Mouse (Mus musculus) left cerebral cortex, postnatal 10 days (tissue): ENCODE measurements around the gene Depdc7. TPM values are rescaled to one million over a fixed set of nuclear protein-coding genes. Genes with fewer than 3 reads are reported as not detected.

Source experiments
- DNase-seq, 2 experiments: peaks; one replicate each; pipeline ENCODE4 v3.0.0; 2021 to 2022; ENCODE audit warnings: low spot score in 2 of 2, mixed read lengths in 1 of 2; ENCODE audit errors: extremely low spot score in 1 of 2
- intact Hi-C: fragments of 180-260 bp; cut with DNase I; formaldehyde crosslinking; loops from one replicate; pipeline ENCODE4 v1.15.1; 2025
- total RNA-seq, 2 experiments: library from RNA; stranded (reverse); gene quantifications; 2 replicates each; pipeline ENCODE4 v1.2.3; 2021

The Depdc7 gene
- 1 to 10 TPM; 1.0 to 1.2 TPM for total RNA-seq

DNA sequence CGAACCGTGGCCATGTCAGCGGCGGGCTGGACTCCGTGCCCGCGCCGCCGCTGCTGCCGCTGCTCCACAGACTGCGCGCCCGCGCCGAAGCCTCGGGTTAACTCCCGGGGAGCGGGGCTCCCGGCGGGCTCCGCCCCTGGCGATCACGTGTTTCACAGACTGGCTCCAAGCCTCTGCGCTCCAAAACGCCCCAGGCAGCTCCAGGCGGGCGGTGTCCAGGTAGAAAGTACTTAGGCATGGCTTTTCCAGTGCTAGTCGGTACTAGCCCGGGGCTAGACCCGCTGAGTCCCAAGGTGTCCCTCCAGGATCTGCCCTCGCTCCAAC is at the start of gene Depdc7:
TSS of gene Depdc7 (minus strand) at position 138 of the 324 bp plus-strand sequence.
- peak; percentile 69 to 92 for DNase-seq
- intact Hi-C loops: no loop called here

DNA sequence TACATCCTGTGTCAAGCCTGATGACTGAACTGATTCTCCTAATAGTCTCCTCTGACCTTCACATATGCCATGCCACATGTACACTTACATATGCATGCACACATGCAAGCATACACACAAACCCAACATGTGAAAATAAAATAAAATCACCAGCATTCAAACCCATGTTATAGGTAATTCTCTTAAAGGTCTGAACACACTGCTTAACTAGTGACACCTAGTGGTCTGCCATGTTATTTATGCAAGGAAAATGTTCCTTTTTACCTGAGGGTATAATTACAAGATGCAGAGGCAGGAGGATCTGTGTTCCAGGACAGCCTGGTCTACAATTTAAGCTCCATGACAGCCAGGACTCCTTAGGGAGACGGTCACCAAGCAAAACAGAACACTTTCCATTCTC is 32.1 kb upstream of the Depdc7 start:
- DNase-seq: peak in 1 of 2 experiments; percentile 16
- intact Hi-C loops: loop anchor here (1.0 kb wide), 1 partner anchor 89 kb away; no protein-coding TSS in a partner anchor

DNA sequence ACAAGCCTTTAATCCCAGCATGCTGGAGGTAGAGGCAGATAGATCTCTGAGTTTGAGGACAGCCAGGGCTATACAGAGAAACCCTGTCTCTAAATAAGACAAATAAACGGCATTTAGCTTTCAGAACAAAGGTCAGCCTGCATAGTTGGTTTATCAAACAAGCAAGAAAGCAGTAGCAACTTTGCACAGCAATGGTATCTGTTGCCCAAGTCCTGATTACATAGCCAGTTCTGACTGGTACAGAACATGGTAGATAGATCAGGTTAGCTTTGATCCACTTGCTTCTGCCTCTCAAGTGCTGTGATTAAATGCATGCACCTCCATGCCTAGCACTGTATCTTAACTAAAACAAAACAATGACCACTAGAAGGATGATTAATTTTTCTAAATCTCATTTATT is 26.0 kb upstream of the Depdc7 start:
- intact Hi-C loops: no loop called here
- no peak for DNase-seq

- no peak for DNase-seq
- intact Hi-C loops: no loop called here
Observed at GRCm38 (mm10) chr2:104764018-104764417, 21.3 kb upstream of the Depdc7 start.

DNA sequence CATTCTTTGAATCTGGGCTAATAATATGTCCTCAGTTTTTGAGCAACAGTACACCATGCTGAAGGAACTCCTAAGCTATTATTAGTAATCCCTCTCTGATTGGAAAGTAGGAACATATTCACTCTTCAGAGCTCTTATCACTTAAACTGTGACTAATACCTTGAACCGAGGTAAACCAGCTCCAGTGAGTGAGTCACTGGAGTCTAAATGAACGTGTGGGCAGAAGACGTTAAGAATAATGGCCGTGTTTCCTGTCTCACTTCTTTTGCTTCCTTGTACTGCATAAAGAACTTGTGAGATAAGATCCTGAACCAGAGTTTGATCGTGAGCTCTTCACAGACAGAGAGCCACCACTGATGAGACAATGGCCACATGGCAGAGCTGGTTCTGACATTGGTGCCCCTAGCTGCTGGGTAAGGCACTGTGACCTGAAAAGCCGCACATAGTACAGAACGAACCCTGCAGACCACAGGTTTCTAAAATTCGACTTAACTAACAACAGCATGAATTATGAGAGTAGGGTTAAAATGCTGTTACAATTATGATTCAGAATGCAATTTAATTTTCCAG is 20.5 kb upstream of the Depdc7 start:
- DNase-seq: no peak
- intact Hi-C loops: no loop called here

DNA sequence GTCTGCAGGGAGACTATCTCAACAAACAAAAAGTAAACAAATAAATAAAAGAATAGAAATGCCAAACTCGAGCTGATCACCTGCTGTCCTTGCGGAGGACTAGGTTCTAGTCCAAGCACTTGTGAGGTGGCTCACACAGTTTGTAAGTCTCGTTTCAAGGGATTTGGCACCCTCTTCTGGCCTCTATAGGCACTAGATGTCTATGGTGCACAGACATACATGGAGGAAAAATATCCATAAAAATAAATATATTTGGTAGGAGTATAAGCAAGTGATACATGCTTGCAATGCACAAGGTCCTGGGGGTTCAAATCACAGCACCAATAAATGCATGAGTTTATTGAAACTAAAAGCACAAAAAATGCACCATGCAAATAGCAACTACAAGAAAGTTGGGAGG is 7.9 kb upstream of the Depdc7 start:
- no peak for DNase-seq
- intact Hi-C loops: loop anchor here (5.0 kb wide), 1 partner anchor 63 kb away; no protein-coding TSS in a partner anchor

DNA sequence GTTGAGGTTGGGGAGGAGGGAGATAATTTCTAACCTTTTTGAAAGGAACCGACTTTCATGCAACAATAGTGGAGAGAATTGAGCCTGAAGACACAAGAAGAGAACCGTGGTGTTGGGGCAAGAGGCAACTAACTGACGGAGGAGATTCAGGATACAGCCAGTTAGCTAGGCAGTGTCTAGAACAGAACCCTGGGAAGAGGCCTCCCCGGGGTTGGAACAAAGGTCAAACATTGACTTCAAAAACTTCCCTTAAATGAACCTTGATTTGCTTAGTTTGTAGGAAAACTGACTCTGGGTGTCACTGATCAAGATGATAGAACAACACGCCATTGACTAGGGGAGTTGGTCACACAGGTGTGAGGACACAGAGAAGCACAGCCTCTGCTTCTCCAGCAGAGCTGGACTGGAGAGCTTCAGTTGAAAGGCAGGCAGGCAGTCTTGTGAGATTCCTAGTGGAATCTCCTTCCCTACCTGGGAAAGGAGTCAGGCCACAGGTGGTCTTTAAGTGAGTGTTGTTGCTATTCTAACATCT is 6.0 kb upstream of the Depdc7 start:
- intact Hi-C loops: no loop called here
- DNase-seq: no peak

GRCm38 (mm10) chr2:104746251-104746650 is 3.6 kb upstream of the Depdc7 start:
- DNase-seq: no peak
- intact Hi-C loops: no loop called here

DNA sequence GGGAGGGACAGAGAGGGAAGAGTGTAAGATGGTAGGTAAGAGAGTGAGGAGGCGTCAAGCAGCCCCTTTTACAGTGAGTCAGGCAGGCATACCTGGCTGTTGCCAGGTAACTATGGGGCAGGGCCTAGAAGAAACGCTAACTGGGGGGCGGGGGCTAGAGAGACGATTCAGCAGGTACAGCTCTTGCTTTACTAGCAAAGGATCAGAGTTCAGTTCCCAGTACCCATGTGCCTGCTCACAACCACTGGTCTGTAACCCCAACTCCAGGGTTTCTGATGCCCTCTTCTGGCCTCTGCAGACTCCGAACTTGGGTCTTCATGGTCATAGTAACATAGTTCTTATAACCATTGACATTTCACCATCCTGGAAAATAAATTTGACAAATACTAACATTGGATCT is 1.3 kb upstream of the Depdc7 start:
- DNase-seq: no peak
- intact Hi-C loops: no loop called here

DNA sequence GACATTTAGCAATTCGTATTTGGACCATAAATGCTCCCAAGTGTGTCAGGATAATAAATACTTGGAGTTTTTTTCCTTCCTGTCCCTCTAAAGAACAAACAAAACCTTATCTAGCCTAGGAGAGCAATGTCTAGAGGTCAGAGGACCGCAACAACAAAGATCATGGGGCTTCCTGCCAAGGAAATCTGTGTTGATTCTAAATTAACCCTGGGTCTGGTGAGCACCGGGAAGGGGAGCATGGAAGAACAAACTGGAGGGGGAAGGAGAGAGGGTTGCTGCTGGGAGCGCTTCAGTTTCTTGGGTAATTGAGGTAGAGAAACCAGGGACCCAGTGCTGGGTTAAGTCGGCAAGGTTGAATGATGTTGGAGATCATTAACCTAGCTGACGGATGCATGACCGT is 482 bp upstream of the Depdc7 start:
- no peak for DNase-seq
- intact Hi-C loops: no loop called here

DNA sequence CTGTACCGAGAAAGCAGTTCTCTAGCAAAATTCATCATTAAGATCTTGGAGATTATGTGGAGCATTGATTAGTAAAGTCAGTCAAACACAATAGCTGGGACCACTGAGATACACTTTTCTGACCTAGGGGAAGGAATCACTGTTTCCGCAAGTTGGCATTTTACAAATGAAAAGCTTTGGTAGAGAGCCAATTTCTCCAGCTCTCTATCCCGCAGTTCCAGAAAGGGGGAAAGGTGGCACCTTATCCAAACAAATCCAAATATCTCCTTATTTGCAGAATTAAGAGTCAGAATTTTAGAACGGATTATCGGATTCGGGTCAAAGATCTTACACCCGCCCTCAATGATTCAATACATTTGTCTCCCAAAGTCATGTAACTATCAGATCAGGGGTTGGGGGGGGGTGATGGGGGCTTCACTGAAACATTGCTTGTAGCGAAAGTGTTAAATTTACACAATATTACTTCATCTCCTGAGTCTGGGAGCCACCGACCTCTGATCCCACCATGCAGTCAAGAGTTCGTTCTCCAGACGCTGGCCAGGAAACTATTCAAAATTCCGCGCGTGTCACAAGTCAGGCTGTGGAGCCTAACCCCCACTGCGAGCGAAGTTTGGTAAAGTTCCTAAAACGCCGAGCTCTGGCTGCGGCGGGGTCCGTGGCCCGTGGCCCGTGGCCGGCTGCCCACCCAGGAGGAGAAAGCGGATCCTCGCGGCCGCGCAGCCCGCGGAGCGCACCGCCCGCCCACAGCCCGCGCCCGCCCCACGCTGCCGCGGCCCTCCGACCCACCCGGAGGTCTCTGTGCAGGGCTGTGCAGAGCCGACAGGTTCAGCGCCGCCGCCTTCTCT is 560 bp downstream of the Depdc7 start:
- intact Hi-C loops: no loop called here
- no peak for DNase-seq

GRCm38 (mm10) chr2:104741015-104741758 is 1.5 kb downstream of the Depdc7 start:
- DNase-seq: no peak
- intact Hi-C loops: no loop called here

- intact Hi-C loops: no loop called here
- DNase-seq: no peak
Observed at GRCm38 (mm10) chr2:104740248-104740949, 2.3 kb downstream of the Depdc7 start.

DNA sequence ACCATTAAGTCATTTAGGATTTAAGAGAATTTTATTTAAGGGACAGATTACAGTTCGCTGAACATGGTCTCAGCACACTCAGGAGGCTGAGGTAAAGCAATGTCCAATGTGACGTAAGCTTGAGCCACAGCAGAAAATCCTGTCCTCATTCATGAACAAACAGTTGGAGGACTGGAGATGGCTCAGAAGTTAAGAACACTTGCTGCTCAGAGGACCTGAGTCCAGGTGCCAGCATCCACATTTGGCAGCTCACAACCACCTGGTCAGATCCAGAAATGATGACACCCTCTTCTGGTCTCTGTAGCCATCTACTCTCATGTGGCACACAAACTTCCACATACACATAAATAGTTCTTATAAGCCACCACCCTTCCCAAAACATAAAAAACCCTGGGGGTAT is 3.0 kb downstream of the Depdc7 start:
- DNase-seq: no peak
- intact Hi-C loops: no loop called here

DNA sequence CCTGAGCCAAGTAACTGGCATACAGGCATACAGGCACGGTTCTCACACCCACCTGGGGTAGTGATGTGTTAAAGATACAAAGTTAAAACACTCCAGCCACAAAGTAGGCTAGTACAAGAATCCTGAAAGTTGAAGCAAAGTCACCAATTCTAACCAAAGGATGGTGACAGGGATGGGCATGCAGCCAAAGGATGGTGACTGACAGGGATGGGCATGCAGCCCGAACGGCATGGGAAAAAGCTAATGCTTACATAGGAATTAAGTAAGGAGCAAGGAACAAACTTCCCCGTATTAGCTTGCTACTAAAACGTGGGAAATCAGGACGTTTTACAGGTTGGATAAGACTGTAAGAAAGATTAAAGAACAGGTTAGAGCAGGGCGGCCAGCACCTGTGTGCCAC is 6.4 kb downstream of the Depdc7 start:
- intact Hi-C loops: no loop called here
- DNase-seq: no peak

DNA sequence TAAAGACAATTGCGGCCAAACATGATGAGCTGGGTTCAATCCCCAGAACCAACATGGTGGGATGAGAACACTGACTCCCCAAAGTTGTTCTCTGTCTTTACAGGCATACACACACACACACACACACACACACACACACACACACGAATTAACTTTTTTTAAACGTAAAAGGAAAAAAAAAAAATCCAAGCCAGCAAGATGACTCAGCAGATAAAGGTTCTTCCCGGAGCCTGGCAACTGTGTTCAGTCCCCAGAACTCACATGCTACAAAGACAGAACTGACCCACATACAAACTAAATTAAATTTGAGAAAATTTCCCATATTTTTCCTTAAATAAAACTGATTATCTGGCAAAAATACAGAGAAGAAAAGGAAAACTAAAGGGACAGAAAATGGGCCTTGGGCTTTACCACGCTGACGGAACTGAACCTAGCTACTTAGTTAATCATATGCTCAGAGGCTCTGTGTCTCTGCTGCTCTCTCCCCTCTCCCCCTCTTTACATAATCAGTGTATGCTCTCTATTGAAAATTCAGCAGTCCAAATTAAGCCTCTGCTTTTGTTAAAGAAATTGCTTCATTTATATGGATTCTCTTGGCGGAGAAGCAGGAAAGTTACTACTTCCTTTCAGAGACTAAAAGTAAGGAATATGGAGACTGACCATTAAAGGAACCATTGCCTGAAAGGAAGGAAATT is 10.0 kb downstream of the Depdc7 start:
- DNase-seq: no peak

DNA sequence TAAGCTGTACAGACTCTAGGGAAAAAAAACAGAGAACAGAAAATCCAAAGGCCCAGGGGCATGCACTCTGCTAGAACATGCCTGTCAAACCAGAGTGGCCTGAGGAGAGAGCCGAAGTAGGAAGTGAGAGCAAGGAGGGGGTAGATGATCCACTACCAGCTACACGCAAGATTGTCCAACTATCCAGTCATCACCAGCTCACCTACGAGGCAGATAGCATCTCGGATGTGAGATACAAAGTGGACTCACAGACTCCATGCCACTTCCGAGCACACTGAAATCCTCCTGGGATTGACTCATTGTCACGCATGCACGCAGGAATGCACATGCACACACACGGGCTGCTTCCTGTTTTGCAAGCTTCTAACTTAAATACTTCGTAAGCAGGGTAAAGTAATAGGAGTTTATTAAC is 10.6 kb downstream of the Depdc7 start:
- no peak for DNase-seq
- intact Hi-C loops: no loop called here

More for the DNA sequence above, 10.0 kb downstream of the Depdc7 start:
- intact Hi-C loops: no loop called here

- intact Hi-C loops: no loop called here
- no peak for DNase-seq
Observed at GRCm38 (mm10) chr2:104727369-104727768, 15.3 kb downstream of the Depdc7 start.

GRCm38 (mm10) chr2:104722021-104722420 is 20.7 kb downstream of the Depdc7 start:
- intact Hi-C loops: no loop called here
- DNase-seq: no peak
